Mouse (Mus musculus) MEL-GATA-1-ER (cell line): ENCODE measurements at regions not wholly inside any gene's neighbourhood (a gene's known extent, or its start where the extent isn't known, plus 50 kb on each side); places are given as distances from the start of the nearest gene placed in this dataset.

Source experiments
- DNase-seq: peaks from one replicate; pipeline ENCODE4 v3.0.0-alpha.2; 2012; ENCODE audit warnings: low read depth; ENCODE audit errors: extremely low read depth

DNA sequence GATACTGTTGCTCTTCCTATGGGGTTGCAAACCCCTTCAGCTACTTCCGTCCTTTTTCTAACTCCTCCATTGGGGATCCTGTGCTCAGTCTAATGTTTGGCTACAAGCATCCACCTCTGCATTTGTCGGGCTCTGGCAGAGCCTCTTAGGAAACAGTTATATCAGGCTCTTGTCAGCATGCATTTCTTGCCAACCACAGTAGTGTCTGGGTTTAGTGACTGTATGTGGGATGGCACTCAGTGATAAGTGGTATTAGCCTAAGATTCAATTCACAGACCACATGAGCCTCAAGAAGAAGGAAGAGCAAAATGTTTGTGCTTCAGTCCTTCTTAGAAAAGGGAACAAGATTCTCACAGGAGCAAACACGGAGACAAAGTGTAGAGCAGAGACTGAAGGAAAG lies 1655.7 kb downstream of the Pla2g4a start:
- DNase-seq, result peak; percentile 39
